Mouse (Mus musculus) hindbrain, embryonic 11.5 days (tissue): ENCODE data around the gene Homer2. TPM values are rescaled to one million over a fixed set of nuclear protein-coding genes. Genes with fewer than 3 reads are reported as not detected.

Experiments used
- polyA plus RNA-seq: library from polyadenylated mRNA; unstranded; fragments of >200 nt; fragmentation: Nextera tagmentation; extraction: Ambion mirVana; gene quantifications from 2 replicates; pipeline ENCODE4 v1.2.1, GENCODE M21; 2014

The Homer2 gene
- polyA plus RNA-seq, 1 experiment from 2014 or later, result 24.4 TPM

Other genes starting within 250 kb of the Homer2 start
- gene Ap3b2, start 213.6 kb downstream of the Homer2 start, polyA plus RNA-seq, result 38.7 and 46.7 TPM in 2 replicates
- not detected in 2 replicates for gene BC048679, start 209.2 kb downstream of the Homer2 start, polyA plus RNA-seq
- 0.29 and 0.52 TPM in 2 replicates for gene Fsd2, start 140.6 kb downstream of the Homer2 start, polyA plus RNA-seq
- 7.5 and 9.0 TPM in 2 replicates for gene Whamm, start 136.3 kb downstream of the Homer2 start, polyA plus RNA-seq
- 130 and 132 TPM in 2 replicates for gene Ramac, start 55.4 kb upstream of the Homer2 start, polyA plus RNA-seq
- gene 3110040N11Rik, start 82.0 kb upstream of the Homer2 start, polyA plus RNA-seq, result 43.6 and 49.1 TPM in 2 replicates
- gene Btbd1, start 121.9 kb upstream of the Homer2 start, polyA plus RNA-seq, result 101 and 103 TPM in 2 replicates
- not detected in 2 replicates for gene Gm10160, start 148.3 kb upstream of the Homer2 start, polyA plus RNA-seq
- 11.3 and 14.8 TPM in 2 replicates for gene Tm6sf1, start 151.5 kb upstream of the Homer2 start, polyA plus RNA-seq
- gene Hdgfl3, start 226.9 kb upstream of the Homer2 start, polyA plus RNA-seq, result 41.6 and 46.6 TPM in 2 replicates